Mouse (Mus musculus) ES-E14 (cell line): ENCODE measurements at regions not wholly inside any gene's neighbourhood (a gene's known extent, or its start where the extent isn't known, plus 50 kb on each side); places are given as distances from the start of the nearest gene placed in this dataset.

ENCODE experiments used
- DNase-seq: peaks from one replicate; pipeline ENCODE4 v3.0.0-alpha.2; 2013; ENCODE audit warnings: low read depth, low spot score
- H3K27ac ChIP-seq: 2 replicates; pipeline ENCODE4 v1.5.1; 2012; ENCODE audit warnings: low read depth, mild to moderate bottlenecking, low read length, moderate library complexity, mixed read lengths; ENCODE audit not compliant: poor library complexity, insufficient read depth, severe bottlenecking
- H3K36me3 ChIP-seq: 2 replicates; pipeline ENCODE4 v1.6.1; 2012; ENCODE audit warnings: mild to moderate bottlenecking, low read length, moderate library complexity, mixed read lengths; ENCODE audit not compliant: control insufficient read depth, poor library complexity, insufficient read depth, severe bottlenecking
- H3K4me1 ChIP-seq, 2 experiments: fragments of 150-350 bp in 1 of 2; sonication (generic) in 1 of 2; 2 replicates each; pipeline ENCODE4 v1.6.1; 2012; ENCODE audit warnings: low read length in 2 of 2, mild to moderate bottlenecking in 1 of 2, mixed read lengths in 1 of 2; ENCODE audit not compliant: control insufficient read depth in 2 of 2, insufficient read depth in 2 of 2, poor library complexity in 1 of 2
- H3K4me3 ChIP-seq, 2 experiments: fragments of 150-350 bp in 1 of 2; sonication (generic) in 1 of 2; 2 replicates each; pipeline ENCODE4 v1.5.1; 2012; ENCODE audit warnings: low read length in 2 of 2, low read depth in 1 of 2, mild to moderate bottlenecking in 1 of 2, mixed read lengths in 1 of 2; ENCODE audit not compliant: insufficient read depth in 1 of 2, poor library complexity in 1 of 2, severe bottlenecking in 1 of 2
- H3K9ac ChIP-seq: 2 replicates; pipeline ENCODE4 v1.6.1; 2012; ENCODE audit warnings: low read depth, mild to moderate bottlenecking, low read length, mixed read lengths; ENCODE audit not compliant: poor library complexity, insufficient read depth, severe bottlenecking
- H3K9me3 ChIP-seq: fragments of 150-350 bp; sonication (generic); 2 replicates; pipeline ENCODE4 v1.6.1; 2012; ENCODE audit warnings: low read depth, mild to moderate bottlenecking, low read length; ENCODE audit not compliant: control insufficient read depth, insufficient read depth
- CHD2 ChIP-seq: IDR thresholded peaks from 2 replicates; pipeline ENCODE4 v1.6.1; 2014; ENCODE audit warnings: mild to moderate bottlenecking, low read depth, low read length, inconsistent platforms
- HCFC1 ChIP-seq: IDR thresholded peaks from 2 replicates; pipeline ENCODE4 v1.6.1; 2012; ENCODE audit warnings: low read length, inconsistent platforms, borderline replicate concordance; ENCODE audit not compliant: insufficient read depth
- MAFK ChIP-seq: IDR thresholded peaks from 2 replicates; pipeline ENCODE4 v1.6.1; 2014; ENCODE audit warnings: mild to moderate bottlenecking, low read depth, low read length, inconsistent platforms; ENCODE audit not compliant: insufficient read depth
- ZC3H11A ChIP-seq: IDR thresholded peaks from 2 replicates; pipeline ENCODE4 v1.6.1; 2012; ENCODE audit warnings: low read depth, mild to moderate bottlenecking, inconsistent platforms, low read length, borderline replicate concordance
- ZNF384 ChIP-seq: IDR thresholded peaks from 2 replicates; pipeline ENCODE4 v1.6.1; 2012; ENCODE audit warnings: low read depth, low read length, inconsistent platforms
- in situ Hi-C, 2 experiments: fragments of 600-800 bp; cut with MboI; formaldehyde crosslinking; loops; one replicate each; pipeline ENCODE4 v1.15.1; 2025; ENCODE audit warnings: low sequenced_read_pairs in 2 of 2, inconsistent platforms in 1 of 2; ENCODE audit not compliant: unreplicated experiment in 2 of 2

DNA sequence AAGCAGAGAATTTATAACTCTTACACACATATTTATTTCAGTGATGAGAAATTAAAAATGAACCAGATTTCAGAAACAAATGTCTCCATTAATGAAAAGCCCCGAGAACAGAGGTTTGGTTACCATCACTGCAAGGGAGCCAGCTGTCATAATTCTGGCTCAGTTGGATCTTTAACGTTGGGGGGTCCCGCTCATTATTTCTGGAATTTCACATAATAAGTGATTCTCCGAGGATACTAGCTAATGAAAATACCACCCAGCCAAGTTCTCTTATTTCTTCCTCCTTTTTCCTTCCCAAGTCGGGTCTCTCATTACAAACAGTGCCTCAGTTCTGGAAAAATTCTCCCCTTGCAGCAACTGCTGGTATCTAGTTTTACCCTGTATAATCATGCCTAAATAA, 659.0 kb upstream of the Marcks start:
- in situ Hi-C loops, result no loop called here
- Histone ChIP-seq H3K9ac (no peak overlapping the region), H3K36me3 (no peaks in the 10 kb centered on the region), H3K4me3 (no peak overlapping the region), H3K4me1 (no peaks in the 10 kb centered on the region), H3K9me3 (no peaks in the 10 kb centered on the region), H3K27ac (no peak overlapping the region)
- DNase-seq, result no peak
- TF ChIP-seq MAFK, result no peak
- no peak for TF ChIP-seq ZNF384
- no peak for TF ChIP-seq HCFC1

DNA sequence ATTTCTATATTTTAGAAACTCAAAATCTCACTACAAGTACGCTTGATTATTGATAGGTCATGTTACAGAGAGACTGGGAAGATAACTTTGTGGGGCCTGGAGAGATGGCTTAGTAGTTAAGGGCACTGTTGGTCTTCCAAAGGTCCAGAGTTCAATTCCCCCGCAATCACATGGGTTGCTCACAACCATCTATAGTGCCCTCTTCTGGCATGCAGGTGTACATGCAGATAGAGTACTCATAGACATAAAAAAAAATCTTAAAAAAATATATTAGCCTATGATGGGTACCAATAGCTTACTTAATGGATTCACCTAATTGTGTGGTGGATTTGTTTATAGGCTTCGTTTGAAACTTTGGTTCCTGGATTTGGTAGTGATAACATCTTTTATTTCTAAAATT, 654.2 kb upstream of the Marcks start:
- H3K36me3 ChIP-seq, result no peaks in the 10 kb centered on the region
- H3K27ac ChIP-seq, result no peak overlapping the region
- no peak for DNase-seq
- H3K4me1 ChIP-seq, result no peaks in the 10 kb centered on the region
- no peaks in the 10 kb centered on the region for H3K9me3 ChIP-seq
- no peak overlapping the region for H3K4me3 ChIP-seq
- H3K9ac ChIP-seq, result no peak overlapping the region
- in situ Hi-C loops, result no loop called here
- TF ChIP-seq CHD2, result no peak
- TF ChIP-seq ZC3H11A, result no peak
- no peak for TF ChIP-seq MAFK
- TF ChIP-seq HCFC1, result no peak
- TF ChIP-seq ZNF384, result no peak

GRCm38 (mm10) chr10:37788049-37788448, 649.3 kb upstream of the Marcks start:
- TF ChIP-seq ZNF384 (no peak), HCFC1 (no peak), ZC3H11A (no peak), CHD2 (no peak), MAFK (no peak)
- Histone ChIP-seq H3K27ac (no peak overlapping the region), H3K4me3 (no peak overlapping the region), H3K9me3 (0 out of 2 replicates have a peak, but pooled peaks cover 1% of the 10 kb centered on the region), H3K36me3 (no peaks in the 10 kb centered on the region), H3K4me1 (no peaks in the 10 kb centered on the region), H3K9ac (no peak overlapping the region)
- no peak for DNase-seq
- in situ Hi-C loops, result no loop called here

DNA sequence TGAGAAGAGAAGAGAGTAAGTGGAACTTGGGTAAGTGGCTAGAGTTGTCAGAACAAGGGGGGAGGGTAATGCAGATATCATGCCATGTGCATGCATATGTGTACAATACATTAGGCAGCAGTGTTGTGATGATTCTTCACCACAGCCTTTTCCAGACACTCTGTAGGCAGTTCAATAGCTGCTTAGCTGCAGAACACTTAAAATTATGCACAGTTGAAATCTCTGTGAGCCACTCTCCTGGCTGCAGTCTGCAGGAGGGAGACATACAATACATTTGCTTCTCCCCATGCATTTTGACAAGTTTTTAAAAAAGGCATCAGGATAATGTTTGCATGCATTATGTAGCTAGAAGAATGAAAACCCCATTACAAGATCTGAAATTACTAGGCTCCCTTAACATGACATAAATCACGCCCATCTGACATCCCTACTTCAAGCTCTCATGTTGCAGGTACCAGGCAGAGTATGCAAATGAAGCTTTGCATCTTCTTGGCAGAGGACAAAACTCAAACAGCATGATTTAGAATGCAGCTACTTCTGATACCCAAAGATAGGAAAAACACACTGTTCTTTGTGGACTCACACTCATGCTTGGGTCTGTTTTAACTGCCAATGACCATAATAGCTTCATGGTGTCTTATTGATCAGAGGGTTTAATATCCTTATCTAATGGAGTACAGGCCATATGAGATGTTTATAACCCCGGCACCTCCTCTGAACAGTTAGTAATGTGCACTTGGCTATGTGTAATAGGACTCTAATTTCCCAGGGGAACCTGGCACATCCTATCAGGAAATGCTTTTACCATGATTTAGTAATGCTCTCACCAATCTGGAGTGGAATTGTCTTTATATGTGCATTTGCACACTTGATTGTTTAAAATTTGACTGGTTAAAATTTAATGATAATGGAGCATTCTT, 640.9 kb upstream of the Marcks start:
- Histone ChIP-seq H3K36me3 (no peaks in the 10 kb centered on the region), H3K4me3 (no peak overlapping the region), H3K9ac (no peak overlapping the region), H3K9me3 (0 out of 2 replicates have a peak, but pooled peaks cover 1% of the 10 kb centered on the region), H3K27ac (no peak overlapping the region), H3K4me1 (no peaks in the 10 kb centered on the region)
- TF ChIP-seq CHD2 (no peak), HCFC1 (no peak), ZNF384 (no peak), ZC3H11A (no peak), MAFK (no peak)
- no peak for DNase-seq
- in situ Hi-C loops, result no loop called here
